Mouse (Mus musculus) MEL-GATA-1-ER (cell line): ENCODE results near the gene Car7.

Source experiments
- DNase-seq: peaks from one replicate; pipeline ENCODE4 v3.0.0-alpha.2; 2012; ENCODE audit warnings: low read depth; ENCODE audit errors: extremely low read depth

The Car7 gene

DNA sequence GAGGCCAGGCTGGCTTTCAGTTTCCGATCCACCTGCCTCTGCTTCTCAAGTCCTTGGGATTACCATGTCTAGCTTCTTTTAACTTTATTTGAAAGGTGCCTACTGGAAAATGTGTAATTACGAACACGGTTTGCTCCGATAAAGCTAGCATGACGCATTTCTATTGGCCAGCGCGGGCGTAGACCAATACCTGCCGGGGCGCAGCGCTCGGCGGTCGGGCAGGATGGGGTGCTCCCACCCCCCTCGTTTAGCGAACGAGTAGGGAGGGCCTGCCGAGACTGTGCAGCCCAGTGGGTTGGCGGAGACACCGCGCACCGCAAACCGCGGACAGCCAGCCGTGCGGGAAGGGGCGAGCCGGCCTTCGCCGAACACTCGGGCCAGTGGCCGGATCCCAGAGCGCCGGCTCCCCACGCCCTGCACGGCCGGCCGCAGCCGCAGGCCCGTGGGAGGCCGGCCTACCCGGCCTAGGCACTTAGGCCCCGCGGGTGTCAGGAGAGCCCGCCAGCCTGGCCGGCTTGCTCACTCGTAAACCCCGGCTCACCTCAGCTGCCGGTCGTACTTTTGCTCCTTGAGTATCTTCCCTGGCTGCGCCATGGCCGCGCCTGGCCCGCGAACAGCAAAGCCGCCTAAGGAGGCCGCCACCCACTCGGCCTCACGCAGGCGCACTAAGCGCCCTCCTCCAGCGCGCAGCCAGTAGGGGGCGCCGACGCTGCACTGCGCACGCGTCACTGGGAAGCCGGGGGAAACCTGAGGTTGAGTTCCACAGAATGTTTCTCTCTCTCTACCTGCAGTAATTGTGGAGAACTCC lies at the start of gene Car7, which contains the start of gene Nae1:
Car7 (plus strand) TSS at position 719 of the 808 bp plus-strand sequence.
Nae1 (minus strand) TSS at position 667 of the 808 bp plus-strand sequence.
- peak; percentile 74 for DNase-seq

DNA sequence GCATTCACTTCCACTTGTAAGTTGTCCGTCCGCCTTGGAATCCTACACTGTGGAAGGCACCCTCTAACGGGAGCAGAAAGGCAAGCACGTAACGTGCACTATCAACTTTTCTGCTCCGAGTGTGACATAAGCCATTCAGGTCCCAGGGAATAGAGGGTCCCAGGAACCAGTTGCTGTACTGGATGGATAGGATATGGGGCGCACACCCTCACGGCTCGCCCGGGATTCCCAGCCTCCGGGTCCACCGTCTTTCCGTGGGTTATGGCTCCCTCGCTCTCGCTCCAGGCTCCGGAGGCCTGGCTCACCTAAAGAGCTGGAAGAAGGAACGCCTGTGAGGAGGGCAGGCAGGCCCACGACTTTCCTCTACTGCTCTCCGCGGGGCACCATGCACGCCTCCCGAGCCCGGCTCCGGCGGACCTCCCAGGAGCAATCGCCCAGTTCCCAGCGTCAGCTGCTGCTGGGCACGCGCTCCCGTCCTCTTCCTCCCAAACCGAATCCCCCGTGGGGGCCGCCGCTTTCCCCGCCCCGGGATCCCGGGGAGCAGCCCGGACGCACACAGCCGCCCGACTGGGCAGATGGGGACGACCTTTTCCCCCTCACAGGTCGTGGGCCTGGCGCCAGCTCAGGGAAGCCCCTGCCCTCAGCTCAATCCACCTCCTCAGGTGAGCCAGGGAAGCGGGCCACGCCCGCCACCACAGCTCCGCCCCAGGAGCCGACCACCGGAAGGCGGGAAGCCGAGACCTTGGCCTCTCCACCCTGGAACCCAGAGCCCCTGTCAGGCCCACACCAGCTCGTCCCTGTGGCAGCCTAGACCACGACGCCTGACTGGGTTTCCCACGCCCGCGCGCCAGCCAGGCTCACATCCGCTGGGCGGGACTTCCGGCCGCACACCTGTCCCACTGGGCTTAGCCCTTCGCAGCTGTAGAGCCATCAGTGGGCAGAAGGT lies 25.2 kb upstream of the Car7 start, which contains the start of gene Terb1:
Terb1 (minus strand) TSS at position 850 of the 946 bp plus-strand sequence.
- DNase-seq = no peak

DNA sequence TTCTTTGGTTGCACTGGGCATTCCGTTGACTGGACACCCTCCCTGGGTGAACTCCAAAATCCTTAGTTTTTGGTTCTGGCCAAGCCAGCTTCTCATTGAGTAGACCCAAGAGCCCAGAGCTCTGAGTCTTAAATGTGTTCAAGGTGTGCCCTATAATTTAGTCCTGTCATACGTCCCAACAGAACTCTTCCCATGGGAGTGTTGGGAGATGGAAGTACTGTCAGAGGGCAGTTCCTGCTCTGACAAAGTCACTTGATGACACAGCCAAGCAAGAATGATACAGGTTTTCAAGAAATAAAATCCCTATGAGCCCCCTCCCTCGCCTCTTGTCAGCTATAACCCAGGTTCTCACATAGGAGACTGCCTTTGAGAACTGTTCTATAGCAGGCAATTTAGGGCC lies 24.4 kb upstream of the Car7 start:
- no peak for DNase-seq

DNA sequence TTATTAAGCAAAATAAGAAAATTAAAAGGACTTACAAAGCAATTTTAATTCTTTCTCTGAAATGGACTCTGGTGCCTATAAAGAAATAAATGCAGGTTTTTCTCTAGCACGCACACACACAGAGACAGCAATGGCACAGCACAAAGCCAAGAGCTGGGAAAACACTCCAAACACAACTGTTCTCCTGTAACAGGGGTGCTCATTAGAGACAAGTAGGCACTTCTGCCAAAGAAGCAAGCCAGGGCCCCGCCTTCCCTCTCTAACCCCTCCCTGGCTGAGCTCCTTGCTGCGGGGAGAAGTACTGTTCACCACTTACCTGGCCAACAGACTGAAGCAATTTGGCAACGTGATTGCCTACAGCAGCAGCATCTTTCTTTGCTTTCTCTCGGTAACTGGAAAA lies 16.6 kb upstream of the Car7 start:
- DNase-seq = no peak

DNA sequence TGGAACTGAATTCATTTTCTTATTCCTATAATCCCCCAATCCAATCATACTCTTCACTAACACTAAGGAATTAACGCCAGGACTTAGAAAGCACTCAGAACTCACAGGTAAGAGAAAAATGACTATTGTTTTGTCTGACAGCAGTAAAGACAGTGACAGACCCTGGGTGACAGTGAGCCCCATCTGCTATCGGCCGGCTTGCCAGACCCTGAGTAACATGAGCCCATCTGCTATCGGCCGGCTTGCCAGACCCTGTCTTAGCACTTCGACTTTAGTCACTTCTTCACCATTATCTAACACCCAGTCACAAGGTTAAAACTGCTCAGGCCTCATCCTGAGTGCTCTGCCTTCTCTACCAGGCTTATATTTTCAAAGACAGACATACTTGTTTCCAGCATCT lies 4.8 kb upstream of the Car7 start:
- DNase-seq = no peak

DNA sequence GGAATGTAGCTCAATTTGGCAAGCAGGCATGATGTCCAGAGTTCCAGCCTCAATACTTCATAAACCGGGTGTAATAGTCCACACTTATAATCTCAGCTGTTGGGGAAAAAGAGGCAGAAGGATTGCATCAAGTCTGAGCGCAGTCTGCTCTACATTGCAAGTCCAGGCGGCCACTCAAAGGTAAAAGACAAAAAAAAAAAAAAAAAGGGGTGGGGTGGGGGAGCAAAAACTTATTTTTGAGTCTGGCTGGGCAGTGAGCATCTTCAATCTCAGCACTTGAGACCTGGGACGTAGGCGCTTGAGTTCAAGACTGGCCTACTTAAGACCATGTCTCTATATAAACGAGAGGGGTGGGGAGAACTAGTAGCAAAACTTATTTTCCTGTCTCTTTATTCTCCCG lies 938 bp upstream of the Car7 start:
- no peak for DNase-seq

DNA sequence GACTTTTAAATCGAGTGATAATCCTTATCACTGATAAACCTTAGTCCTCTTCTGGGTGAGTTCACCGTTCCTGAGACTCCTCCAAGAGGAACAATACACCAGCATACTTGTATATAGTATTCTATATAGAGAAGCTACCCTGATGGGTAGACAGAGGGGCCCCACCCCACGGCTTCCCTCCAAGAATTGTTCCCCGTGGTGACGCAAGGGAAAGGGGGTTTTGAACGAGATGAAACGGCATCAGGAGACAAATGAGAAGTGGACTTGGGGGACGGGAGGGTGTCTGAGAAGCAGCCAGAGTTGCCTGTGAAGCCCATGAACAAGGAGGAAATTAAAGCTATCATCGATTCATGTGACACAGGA lies 271 bp downstream of the Car7 start:
- peak; percentile 64 for DNase-seq

DNA sequence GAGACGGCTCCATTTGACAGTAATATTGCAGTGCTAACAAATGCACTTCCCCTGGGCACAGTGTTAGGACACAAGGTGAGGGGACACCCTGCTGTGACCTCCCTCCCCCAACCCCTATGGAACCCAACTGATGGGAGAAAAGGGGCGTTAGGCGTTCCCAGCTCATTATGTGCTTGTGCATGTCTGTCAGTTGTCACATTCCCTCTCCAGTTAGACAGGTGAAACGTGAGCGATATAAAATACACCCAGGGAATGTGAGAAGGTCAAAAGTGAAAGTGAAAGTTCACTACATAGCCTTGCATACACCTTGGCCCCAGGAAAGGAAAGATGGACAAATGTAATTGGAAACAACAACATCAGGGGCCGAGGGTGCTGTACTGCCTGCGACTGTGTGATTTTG lies 889 bp downstream of the Car7 start:
- peak; percentile 23 for DNase-seq

DNA sequence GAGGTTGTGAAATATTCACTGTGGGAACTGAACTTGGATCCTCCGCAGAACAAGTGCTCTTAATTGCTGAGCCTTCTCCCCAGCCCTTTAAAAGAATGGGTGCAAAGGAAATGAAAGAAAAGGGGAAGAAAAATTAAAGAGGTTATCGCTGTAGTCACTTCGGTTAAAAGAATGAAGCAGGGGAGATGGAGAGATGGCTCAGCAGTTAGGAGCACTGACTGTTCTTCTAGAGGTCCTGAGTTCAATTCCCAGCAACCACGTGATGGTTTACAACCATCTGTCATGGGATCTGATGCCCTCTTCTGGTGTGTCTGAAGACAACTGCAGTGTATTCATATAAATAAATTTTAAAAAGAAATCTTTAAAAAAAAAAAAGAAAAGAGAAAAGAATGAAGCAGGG lies 1.5 kb downstream of the Car7 start:
- peak; percentile 63 for DNase-seq

DNA sequence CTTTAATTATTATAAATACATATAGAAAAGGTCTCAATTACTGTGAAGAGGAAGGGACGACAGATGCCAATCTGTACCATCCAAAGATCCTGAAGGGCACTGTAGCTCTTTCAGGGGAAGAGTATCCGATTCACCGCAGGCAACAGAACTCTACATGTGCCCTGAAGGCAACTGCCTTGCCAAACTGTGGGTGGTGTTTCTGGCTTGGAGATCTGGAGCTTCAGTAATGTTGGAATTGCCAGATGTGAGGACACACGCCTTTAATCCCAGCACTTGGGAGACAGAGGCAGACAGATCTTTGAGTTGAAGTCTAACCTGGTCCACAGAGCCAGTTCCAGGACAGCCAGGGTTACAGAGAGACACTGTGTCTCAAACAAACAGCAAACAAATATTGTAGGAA lies 4.4 kb downstream of the Car7 start:
- DNase-seq = no peak

DNA sequence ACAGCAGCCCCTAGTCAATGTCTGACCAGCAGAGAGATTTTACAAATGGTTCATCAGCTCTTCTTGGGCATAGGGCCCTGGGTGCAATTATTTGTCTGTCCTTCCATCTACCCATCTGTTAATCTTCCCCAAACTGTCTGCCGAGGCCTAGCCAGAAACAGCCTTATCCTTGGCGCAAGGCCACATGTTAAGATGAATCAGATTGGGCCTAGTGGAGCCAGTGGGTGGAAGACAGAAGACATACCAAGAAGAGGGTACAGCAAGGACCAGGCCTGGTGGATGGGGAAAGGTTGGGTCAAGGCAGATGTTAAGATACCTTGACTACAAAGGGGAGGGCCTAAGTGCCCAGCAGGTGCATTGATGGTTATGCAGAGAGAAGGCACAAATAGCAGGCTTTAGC lies 5.1 kb downstream of the Car7 start:
- DNase-seq = no peak

DNA sequence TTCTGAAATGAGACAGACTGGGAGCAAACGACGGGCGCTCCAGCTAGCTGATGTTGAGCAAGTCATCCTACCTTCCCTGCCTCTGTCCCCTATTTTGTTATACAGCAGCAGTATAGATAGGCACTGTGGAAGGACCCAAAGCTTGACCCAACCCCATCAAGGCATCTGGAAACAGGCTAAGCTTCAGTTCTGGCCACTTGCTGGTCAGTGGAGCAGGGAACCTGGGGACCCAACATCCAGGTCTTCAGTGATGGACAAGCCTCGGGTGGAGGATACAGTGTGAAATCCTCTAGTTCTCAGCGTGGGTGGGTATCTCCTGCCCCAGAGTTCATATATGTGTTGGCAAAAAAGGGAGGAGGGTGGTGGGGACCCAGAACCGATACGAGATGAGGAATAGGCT lies 5.7 kb downstream of the Car7 start:
- no peak for DNase-seq

DNA sequence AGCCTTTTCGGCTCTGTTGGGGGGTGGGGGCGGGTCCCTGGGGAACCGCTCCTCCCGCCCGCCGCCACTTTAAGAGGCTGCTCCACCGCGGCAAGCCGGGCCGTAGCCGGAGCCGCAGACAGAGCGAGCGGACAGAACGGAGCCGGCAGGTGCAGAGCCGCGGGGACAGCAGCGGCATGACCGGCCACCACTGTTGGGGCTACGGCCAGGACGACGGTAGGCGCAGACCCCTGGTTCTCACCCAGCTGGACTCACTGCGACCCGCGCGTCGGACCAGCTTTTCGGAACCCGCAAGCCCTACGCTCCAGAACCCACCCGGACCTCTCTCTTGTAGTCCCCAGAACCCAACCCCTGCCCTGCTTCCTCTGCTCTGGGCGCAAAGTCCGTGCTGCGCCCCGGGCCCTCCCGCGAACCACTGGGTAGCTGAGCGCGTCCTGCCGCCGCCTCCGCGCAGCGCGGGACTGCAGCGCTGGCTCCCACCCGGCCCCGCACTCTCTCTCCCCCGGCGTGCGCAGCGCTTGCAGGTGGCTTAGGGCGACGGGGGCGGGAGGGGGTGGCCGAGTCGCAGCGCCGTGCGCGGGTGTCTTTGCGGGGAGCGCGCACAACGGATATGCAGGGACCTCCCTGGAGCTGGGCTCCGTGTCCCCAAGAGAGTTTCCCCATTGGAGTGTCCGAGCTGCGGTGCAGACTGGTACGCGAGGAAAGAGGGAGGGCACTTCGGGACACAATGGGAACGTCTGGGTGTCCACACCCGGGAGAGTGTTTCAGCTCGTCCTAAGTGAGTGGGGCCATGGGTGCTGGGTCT lies 6.4 kb downstream of the Car7 start:
- DNase-seq = no peak

DNA sequence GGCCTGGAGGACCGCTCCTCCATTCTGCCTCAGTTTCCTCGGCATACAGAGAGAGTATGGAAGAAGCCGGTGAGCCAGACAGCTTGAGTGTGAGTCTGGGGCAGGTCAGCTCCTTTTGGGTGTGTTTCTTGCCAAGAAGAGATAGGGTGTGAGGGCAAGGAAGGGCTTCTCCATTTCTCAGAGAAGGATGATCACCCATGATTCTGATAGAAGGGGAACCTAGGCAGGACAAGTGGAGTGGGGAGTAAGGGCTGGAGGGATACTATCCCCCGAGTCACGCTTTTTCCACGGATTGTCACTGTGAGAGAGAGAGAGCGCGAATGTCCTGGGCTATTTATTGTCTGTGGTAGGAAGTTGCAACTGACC lies 7.0 kb downstream of the Car7 start:
- DNase-seq = no peak

DNA sequence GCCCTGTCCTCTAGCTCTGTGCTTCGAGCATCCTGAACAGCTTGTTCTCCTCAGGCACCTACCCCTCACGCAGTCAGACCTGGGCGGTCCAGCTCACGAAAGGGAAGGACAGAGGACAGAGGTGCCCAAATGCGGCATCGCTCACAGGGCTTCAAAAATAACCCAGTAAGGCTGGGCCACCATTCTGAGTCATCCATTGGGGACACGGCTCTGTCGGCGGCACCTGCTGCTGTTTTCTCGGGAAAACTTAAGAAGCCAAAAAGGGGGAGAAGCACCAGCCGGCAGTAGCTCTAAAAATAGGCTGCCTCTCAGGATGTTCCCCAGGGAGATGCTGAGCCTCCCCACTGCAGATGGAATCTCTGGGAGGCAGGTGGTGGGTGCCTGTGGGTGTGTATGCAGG lies 7.7 kb downstream of the Car7 start:
- DNase-seq = no peak

DNA sequence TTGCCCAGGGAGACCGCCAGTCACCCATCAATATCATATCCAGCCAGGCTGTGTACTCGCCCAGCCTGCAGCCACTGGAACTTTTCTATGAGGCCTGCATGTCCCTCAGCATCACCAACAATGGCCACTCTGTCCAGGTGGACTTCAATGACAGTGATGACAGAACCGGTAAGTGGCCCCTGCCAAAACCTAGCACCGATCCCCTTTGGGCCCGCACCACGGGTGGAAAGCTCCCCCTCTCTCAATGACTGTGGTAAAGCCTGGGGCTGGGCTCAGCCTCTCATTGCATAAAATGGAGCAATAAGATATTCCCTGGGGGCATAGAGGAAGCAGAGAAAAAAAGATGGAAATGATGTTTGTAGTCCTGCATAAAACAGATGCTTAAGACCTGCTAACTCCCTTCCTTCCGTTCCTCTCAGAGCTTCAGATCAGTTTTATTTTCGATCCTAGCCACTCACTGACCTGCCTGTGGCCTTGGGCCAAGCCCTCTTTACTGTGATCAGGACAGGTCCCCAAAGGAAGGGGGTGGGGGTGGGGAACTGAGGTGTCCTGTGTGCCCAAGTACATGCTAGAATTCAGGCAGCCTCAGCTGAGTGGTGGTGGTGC lies 9.1 kb downstream of the Car7 start:
- no peak for DNase-seq

DNA sequence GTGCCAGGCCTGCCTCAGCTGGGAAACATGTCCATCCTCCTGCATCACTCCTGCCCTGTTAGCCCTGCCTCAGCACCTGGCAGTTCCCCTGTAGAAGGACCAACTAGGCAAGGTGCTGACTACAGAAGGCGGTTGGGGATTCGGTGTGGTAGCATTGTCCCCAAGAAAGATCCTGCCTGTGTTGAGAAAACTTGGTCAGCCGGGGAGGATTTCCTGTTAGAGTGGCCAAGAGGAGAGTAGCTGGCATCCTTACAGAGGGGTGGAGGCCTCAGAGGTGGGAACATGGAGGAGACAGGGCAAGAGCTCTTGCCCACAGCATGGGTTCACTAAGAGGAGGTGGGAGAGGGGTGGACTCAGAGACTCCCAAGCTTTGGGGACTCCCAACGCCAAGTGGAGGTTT lies 20.7 kb downstream of the Car7 start:
- no peak for DNase-seq

DNA sequence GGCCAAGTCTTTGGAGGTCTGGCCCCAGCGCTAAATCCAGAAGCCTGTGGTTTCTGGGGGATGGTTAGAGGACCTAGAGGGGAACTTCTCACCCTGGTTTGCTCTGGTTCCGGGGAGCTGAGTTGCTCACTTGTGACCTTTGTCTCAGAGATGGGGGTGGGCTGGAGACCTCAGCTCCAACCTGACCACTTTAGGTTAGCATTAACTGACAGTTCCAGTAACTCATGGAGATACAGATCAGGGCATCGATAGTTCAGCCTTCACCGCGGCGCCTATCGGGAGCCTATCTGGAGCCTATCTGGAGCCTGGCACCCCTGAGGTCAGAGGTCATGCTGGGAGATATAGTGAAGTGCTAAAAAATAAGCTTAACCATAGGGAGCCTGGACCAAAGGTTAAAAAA lies 22.7 kb downstream of the Car7 start:
- no peak for DNase-seq

DNA sequence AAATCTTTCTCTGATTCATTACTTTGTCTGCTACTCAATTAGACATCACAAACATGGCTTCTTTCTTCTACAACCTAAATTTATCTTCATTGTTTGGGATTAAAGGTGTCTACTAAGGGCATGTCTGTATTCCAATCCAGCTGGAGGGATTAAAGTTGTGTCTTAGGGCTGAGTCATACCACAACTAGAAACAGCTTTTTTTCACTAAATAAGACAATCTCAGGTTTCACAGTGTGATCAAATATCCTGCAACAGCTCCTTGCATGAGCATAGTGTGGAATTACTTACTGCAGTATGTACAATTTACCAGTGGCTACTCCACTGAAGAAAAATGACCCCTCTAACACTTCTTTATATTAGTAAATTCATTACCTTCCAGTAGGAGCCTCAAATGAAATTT lies 26.2 kb downstream of the Car7 start:
- DNase-seq = no peak

DNA sequence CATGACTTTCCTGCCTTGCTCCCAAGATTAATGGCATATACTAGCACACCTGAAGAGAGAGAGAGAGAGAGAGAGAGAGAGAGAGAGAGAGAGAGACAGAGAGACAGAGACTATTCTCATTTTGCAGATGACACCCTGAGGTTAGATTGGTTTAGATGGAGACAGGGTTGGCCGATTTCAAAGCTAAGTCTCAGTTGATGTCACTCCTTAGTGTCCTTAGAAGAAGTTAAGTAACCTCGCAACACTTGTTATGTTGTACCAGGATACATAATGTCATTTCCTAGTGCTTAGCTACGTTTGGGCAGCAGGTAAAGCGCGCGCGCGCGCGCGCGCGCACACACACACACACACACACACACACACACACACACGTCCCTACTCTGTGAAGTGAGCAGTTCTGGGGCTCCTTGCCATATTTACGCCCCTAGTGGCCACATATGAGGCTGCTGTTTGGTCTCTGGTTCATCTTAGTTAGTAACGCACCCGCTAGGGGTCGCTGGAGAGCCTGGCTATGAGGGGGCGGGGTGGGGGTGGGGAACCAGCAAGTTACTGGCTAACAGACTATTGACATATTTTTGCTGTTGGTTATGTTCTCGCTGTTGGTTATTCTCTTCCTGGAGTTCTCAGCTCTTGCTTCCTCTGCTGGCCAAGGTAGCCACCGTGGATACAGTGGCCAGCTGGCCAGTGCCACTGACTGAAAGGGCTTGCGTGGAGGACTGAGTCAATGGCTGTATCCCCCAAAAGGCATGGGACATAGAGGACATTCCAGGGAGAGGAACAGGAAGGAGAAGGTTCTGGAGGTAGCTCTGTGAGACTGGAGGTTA lies 30.4 kb downstream of the Car7 start:
- DNase-seq = peak; percentile 86
